Mouse (Mus musculus) cerebellum, adult 2 months (tissue): ENCODE results near the gene Gm49398. TPM values are rescaled to one million over a fixed set of nuclear protein-coding genes. Genes with fewer than 3 reads are reported as not detected.

Experiments used
- DNase-seq, 2 experiments: peaks; one replicate each; pipeline ENCODE4 v3.0.0; 2021
- H3K27ac ChIP-seq: fragments of 200-500 bp; 2 replicates; pipeline ENCODE4 v1.5.1; 2012; ENCODE audit warnings: low read length, control low read depth, inconsistent platforms; ENCODE audit not compliant: insufficient read depth
- H3K27me3 ChIP-seq: fragments of 200-500 bp; 2 replicates; pipeline ENCODE4 v1.6.1; 2012; ENCODE audit warnings: inconsistent platforms, mild to moderate bottlenecking, low read length, moderate library complexity; ENCODE audit not compliant: control insufficient read depth, insufficient read depth
- H3K4me1 ChIP-seq: fragments of 200-500 bp; 2 replicates; pipeline ENCODE4 v1.6.1; 2011; ENCODE audit warnings: low read length; ENCODE audit not compliant: control insufficient read depth, insufficient read depth
- H3K4me3 ChIP-seq: fragments of 200-500 bp; replicated peaks from 2 replicates; pipeline ENCODE3; 2011; ENCODE audit warnings: mild to moderate bottlenecking, low read depth, low read length, control low read depth; ENCODE audit not compliant: insufficient read depth
- CTCF ChIP-seq: fragments of 200-500 bp; IDR thresholded peaks from 2 replicates; pipeline ENCODE4 v1.5.1; 2011; ENCODE audit warnings: low read depth, mild to moderate bottlenecking, control low read depth, low read length, moderate library complexity, borderline replicate concordance; ENCODE audit not compliant: insufficient read depth
- POLR2A ChIP-seq: fragments of 200-500 bp; IDR thresholded peaks from 2 replicates; pipeline ENCODE4 v1.6.1; 2011; ENCODE audit warnings: low read length, control low read depth, borderline replicate concordance; ENCODE audit not compliant: insufficient read depth
- WGBS: fragments of 180-500 bp; shearing (Covaris S2); methylation state at CpG from one replicate; pipeline ENCODE4 v1.1.7; 2018; 5-methylcytosine and 5-hydroxymethylcytosine counted together
- polyA plus RNA-seq: library from polyadenylated mRNA; depleted of rRNA; stranded (reverse); fragments of >200 nt; gene quantifications from 2 replicates; pipeline ENCODE4 v1.2.3, GENCODE M21; 2012; rRNA removed

Gene Gm49398
- polyA plus RNA-seq = not detected in 2 replicates

- no peaks in the 10 kb centered on the region for H3K27me3 ChIP-seq
- WGBS = 79% methylated on average over 2 of the region's 2 CpGs
- no peak for DNase-seq
- H3K27ac ChIP-seq = no peak within 1 kb of the TSS
- TF ChIP-seq CTCF (no peak), POLR2A (no peak)
- no peaks in the 10 kb centered on the region for H3K4me1 ChIP-seq
- no peak within 1 kb of the TSS for H3K4me3 ChIP-seq
Observed at GRCm38 (mm10) chr13:61288739-61289138, at the start of gene Gm49398. TSS of gene Gm49398 (minus strand) at chr13:61288839.

GRCm38 (mm10) chr13:61255258-61255657, 33.4 kb downstream of the Gm49398 start, which contains the start of gene Cts8:
TSS of gene Cts8 (minus strand) at chr13:61255358.
- no peaks in the 10 kb centered on the region for H3K4me1 ChIP-seq
- TF ChIP-seq CTCF = no peak
- no peak for TF ChIP-seq POLR2A
- no peak within 1 kb of the TSS for H3K4me3 ChIP-seq
- 90% methylated on average over 2 of the region's 2 CpGs for WGBS
- H3K27ac ChIP-seq = no peak within 1 kb of the TSS
- no peaks in the 10 kb centered on the region for H3K27me3 ChIP-seq
- no peak for DNase-seq

GRCm38 (mm10) chr13:61241076-61241947, 47.3 kb downstream of the Gm49398 start:
- WGBS = 62% methylated on average over 13 of the region's 13 CpGs
- H3K27me3 ChIP-seq = no peaks in the 10 kb centered on the region
- no peak overlapping the region for H3K4me3 ChIP-seq
- DNase-seq = no peak
- no peaks in the 10 kb centered on the region for H3K4me1 ChIP-seq
- H3K27ac ChIP-seq = no peak overlapping the region
- TF ChIP-seq CTCF = 0 out of 2 replicates have a peak, but pooled peaks have one; percentile 16
- TF ChIP-seq POLR2A = no peak

- 79% methylated on average over 3 of the region's 3 CpGs for WGBS
Observed at GRCm38 (mm10) chr13:61203310-61203709, 85.3 kb downstream of the Gm49398 start, which contains the start of gene Cts6. TSS of gene Cts6 (minus strand) at chr13:61203410.

More at GRCm38 (mm10) chr13:61203310-61203709, 85.3 kb downstream of the Gm49398 start, which contains the start of gene Cts6:
- TF ChIP-seq CTCF (no peak), POLR2A (no peak)
- Histone ChIP-seq H3K4me3 (no peak within 1 kb of the TSS), H3K27me3 (no peaks in the 10 kb centered on the region), H3K27ac (no peak within 1 kb of the TSS), H3K4me1 (no peaks in the 10 kb centered on the region)
- no peak for DNase-seq

Other genes starting within 250 kb of the Gm49398 start
- not detected in 2 replicates for gene Ctsq, start 248.2 kb downstream of the Gm49398 start, polyA plus RNA-seq
- gene Ctsr, start 124.6 kb downstream of the Gm49398 start, polyA plus RNA-seq = not detected in 2 replicates
- gene Cts6, start 85.4 kb downstream of the Gm49398 start, polyA plus RNA-seq = not detected in 2 replicates
- gene Cts8, start 33.5 kb downstream of the Gm49398 start, polyA plus RNA-seq = not detected in 2 replicates
- gene Cts7, start 69.4 kb upstream of the Gm49398 start, polyA plus RNA-seq = not detected in 2 replicates